Mouse (Mus musculus) kidney, adult 2 months (tissue): ENCODE data around the gene Rnase2a. TPM values are rescaled to one million over a fixed set of nuclear protein-coding genes. Genes with fewer than 3 reads are reported as not detected.
"Not testable (repeated sequence)": the region's sequence is repeated elsewhere in the genome, so short reads cannot be mapped to it uniquely, and the experiment has no call there.

Experiments
- DNase-seq: peaks from one replicate; pipeline ENCODE4 v3.0.0; 2021
- H3K27ac ChIP-seq: fragments of 200-500 bp; 2 replicates; pipeline ENCODE4 v1.5.1; 2012; ENCODE audit warnings: low read depth, low read length, control low read depth, inconsistent platforms; ENCODE audit not compliant: insufficient read depth
- H3K27me3 ChIP-seq: fragments of 200-500 bp; replicated peaks from 2 replicates; pipeline ENCODE4 v1.6.1; 2012; ENCODE audit warnings: mild to moderate bottlenecking, moderate library complexity, low read length, inconsistent platforms; ENCODE audit not compliant: control insufficient read depth, insufficient read depth
- H3K36me3 ChIP-seq: fragments of 200-500 bp; 2 replicates; pipeline ENCODE4 v1.6.1; 2012; ENCODE audit warnings: mild to moderate bottlenecking, moderate library complexity, low read length, inconsistent platforms; ENCODE audit not compliant: control insufficient read depth, insufficient read depth
- H3K4me1 ChIP-seq: fragments of 200-500 bp; 2 replicates; pipeline ENCODE4 v1.6.1; 2011; ENCODE audit warnings: low read length; ENCODE audit not compliant: control insufficient read depth, insufficient read depth
- H3K4me3 ChIP-seq: fragments of 200-500 bp; 2 replicates; pipeline ENCODE4 v1.5.1; 2011; ENCODE audit warnings: mild to moderate bottlenecking, low read depth, low read length, control low read depth; ENCODE audit not compliant: insufficient read depth
- CTCF ChIP-seq: fragments of 200-500 bp; conservative IDR thresholded peaks from 2 replicates; pipeline ENCODE4 v1.5.1; 2011; ENCODE audit warnings: low read depth, mild to moderate bottlenecking, control low read depth, low read length, moderate library complexity, mixed read lengths; ENCODE audit not compliant: insufficient read depth, insufficient read length
- POLR2A ChIP-seq: fragments of 200-500 bp; IDR thresholded peaks from one replicate; pipeline ENCODE4 v1.6.1; 2011; ENCODE audit warnings: low read depth, low read length, control low read depth
- WGBS: fragments of 180-500 bp; shearing (Covaris S2); methylation state at CpG from one replicate; pipeline ENCODE4 v1.1.7; 2018; 5-methylcytosine and 5-hydroxymethylcytosine counted together
- polyA plus RNA-seq: library from polyadenylated mRNA; depleted of rRNA; stranded (reverse); fragments of >200 nt; gene quantifications from 2 replicates; pipeline ENCODE4 v1.2.3, GENCODE M21; 2012; rRNA removed

Rnase2a gene
- not detected in 2 replicates for polyA plus RNA-seq

GRCm38 (mm10) chr14:51256041-51256440 lies at the start of gene Rnase2a:
Gene Rnase2a (minus strand): TSS chr14:51256112.
- H3K4me3 ChIP-seq: no peak within 1 kb of the TSS
- H3K27ac ChIP-seq: no peak within 1 kb of the TSS
- 96% methylated on average over 3 of the region's 3 CpGs for WGBS
- no peak for TF ChIP-seq POLR2A
- no peak for TF ChIP-seq CTCF
- H3K27me3 ChIP-seq: no peaks in the 10 kb centered on the region
- no peaks in the 10 kb centered on the region for H3K36me3 ChIP-seq
- no peak for DNase-seq
- H3K4me1 ChIP-seq: no peaks in the 10 kb centered on the region

DNA sequence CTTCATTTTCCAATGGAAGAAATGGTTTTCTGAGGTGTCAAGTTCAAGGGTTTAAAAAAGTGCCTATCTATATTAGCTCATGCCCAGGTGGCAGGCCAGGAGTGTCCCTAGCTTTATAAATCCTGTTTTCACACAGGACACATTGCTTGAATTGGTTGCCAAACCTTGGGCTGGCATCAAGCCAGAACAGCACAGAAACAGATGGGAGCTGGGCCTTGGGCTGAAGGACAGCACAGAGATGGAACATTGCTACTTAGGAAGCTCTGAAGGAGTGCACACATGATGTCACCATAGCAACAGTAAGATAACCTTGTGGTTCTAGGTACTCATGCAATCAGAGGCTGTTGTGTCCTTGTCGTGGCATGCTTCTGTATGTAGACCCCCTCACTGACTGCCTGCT lies 35.6 kb upstream of the Rnase2a start:
- DNase-seq: no peak
- Histone ChIP-seq H3K4me3 (no peak overlapping the region), H3K36me3 (no peaks in the 10 kb centered on the region), H3K4me1 (no peaks in the 10 kb centered on the region), H3K27ac (no peak overlapping the region), H3K27me3 (no peaks in the 10 kb centered on the region)
- WGBS: 87% methylated on average over 1 of the region's 1 CpGs
- TF ChIP-seq POLR2A (no peak), CTCF (no peak)

DNA sequence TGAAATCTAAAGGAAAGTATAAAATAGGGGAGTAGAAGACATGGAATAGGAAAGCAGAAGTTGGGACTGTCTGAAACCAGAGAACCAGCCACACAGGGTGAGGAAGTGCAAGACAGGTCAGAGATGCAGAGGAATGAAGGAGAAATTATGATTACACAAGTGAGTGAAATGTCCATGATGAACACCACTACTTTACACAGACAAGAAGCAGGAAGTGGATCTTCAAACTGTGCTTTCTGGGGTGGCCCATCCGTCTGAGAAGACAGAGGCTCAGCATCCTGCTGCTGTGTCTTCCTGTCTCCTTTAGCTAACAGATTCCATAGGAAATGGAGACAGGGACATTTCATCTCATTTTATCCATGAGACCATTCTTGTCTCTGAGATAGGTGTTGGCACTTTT lies 22.6 kb upstream of the Rnase2a start:
- not testable (repeated sequence) for H3K27ac ChIP-seq, DNase-seq, H3K4me3 ChIP-seq, H3K27me3 ChIP-seq, H3K4me1 ChIP-seq, H3K36me3 ChIP-seq
- WGBS: 55% methylated on average over 1 of the region's 1 CpGs

DNA sequence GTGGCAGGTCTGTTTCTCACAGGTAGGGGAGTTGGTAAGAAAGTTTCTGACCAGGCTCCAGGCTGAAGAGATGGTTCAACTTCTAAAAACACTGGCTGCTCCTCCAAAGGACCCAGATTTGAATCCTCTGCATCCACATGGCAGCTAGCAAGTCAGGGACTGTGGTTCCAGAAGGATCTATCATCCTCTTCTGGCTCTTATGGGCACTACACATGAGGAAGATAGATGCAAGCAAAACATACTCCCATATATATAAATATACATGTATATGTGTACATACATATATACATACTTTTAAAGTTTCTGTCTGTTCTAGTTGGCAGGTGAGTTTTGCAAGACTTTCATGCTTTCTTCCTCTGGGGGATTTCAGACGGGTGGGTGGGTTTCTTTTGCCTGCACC lies 12.8 kb upstream of the Rnase2a start:
- H3K4me1 ChIP-seq: no peaks in the 10 kb centered on the region
- WGBS: 72% methylated on average over 1 of the region's 1 CpGs
- DNase-seq: no peak
- H3K27me3 ChIP-seq: no peaks in the 10 kb centered on the region
- H3K36me3 ChIP-seq: no peaks in the 10 kb centered on the region
- no peak overlapping the region for H3K27ac ChIP-seq
- no peak for TF ChIP-seq POLR2A
- TF ChIP-seq CTCF: no peak
- H3K4me3 ChIP-seq: no peak overlapping the region

DNA sequence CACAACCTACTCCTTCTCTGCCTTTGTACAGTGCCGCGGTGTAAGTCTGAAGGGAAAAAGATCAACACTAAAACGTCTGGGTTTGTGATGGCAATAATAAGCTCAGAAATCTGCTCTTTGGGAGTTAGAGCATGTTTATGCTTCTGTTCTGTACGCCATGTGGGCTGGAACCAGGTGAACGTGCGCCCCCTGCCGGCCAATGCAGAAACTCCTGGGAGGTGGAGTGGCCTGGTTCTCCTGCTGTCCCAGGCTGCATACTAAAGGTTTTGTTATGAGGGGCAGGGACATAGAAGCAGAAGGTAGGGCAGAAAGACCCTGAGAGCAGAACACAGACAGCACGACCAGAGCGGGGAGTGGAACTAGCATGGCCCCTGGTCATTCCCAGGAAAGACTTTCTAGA lies 10.2 kb upstream of the Rnase2a start:
- H3K4me1 ChIP-seq: no peaks in the 10 kb centered on the region
- TF ChIP-seq POLR2A: no peak
- TF ChIP-seq CTCF: peak; percentile 87
- H3K27me3 ChIP-seq: no peaks in the 10 kb centered on the region
- peak; percentile 73 for DNase-seq
- H3K4me3 ChIP-seq: no peak overlapping the region
- H3K36me3 ChIP-seq: no peaks in the 10 kb centered on the region
- no peak overlapping the region for H3K27ac ChIP-seq
- WGBS: 4% methylated on average over 9 of the region's 9 CpGs

DNA sequence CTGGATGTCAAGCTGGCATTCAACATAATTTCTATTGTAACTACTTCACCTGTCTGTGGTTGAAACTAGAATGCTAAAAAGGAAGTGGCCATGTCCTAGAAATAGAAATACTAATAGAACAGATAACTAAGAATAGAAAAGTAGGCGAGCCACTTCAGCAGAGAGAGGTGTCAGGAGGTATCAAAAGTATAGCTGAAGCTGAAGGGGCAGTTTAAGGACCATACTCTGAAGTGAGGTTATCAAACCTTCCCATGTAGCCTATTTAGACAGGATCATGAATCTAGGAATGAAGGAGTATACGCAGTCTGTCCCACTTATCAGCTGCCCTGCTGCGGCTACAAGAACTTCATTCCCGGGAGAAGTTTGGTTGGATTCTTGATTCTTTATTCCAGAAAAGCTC lies 9.8 kb upstream of the Rnase2a start:
- TF ChIP-seq CTCF (no peak), POLR2A (no peak)
- Histone ChIP-seq H3K36me3 (no peaks in the 10 kb centered on the region), H3K4me1 (no peaks in the 10 kb centered on the region), H3K4me3 (no peak overlapping the region), H3K27me3 (no peaks in the 10 kb centered on the region), H3K27ac (no peak overlapping the region)
- WGBS: 47% methylated on average over 4 of the region's 4 CpGs
- DNase-seq: no peak

- Histone ChIP-seq H3K27me3 (no peaks in the 10 kb centered on the region), H3K4me3 (no peak overlapping the region), H3K4me1 (no peaks in the 10 kb centered on the region), H3K27ac (no peak overlapping the region), H3K36me3 (no peaks in the 10 kb centered on the region)
- TF ChIP-seq CTCF (no peak), POLR2A (no peak)
- no peak for DNase-seq
Observed at GRCm38 (mm10) chr14:51262397-51262796, 6.5 kb upstream of the Rnase2a start.

DNA sequence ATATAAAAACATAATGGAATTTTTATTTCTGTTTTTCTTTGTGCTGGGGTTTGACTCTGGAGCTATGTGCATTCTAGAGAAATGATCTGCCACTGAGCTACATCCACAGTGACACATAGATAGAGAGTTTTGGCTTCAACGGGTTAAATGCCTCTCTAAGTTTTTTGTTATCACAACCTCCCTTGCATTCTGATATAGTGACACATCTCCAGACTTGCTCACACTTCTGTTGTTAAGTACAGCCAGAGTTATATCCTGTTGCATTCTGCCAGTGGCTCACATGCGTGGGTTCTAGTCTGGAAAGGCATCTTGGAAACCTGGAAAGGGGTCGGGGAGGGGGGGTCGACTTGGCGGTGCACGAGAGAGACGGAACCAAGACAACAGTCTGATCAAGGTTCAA lies 3.8 kb upstream of the Rnase2a start:
- Histone ChIP-seq H3K4me1 (no peaks in the 10 kb centered on the region), H3K36me3 (no peaks in the 10 kb centered on the region), H3K27ac (no peak overlapping the region), H3K4me3 (no peak overlapping the region), H3K27me3 (no peaks in the 10 kb centered on the region)
- 71% methylated on average over 7 of the region's 7 CpGs for WGBS
- TF ChIP-seq CTCF (no peak), POLR2A (no peak)
- DNase-seq: no peak
